Mouse (Mus musculus): Measurements from ENCODE around the gene Amdhd1. TPM values are rescaled to one million over a fixed set of nuclear protein-coding genes. Genes with fewer than 3 reads are reported as not detected.

Amdhd1 gene
- 0.40 and 0.79 TPM in 2 replicates for polyA plus RNA-seq (2016; fragmentation: Nextera tagmentation; extraction: Ambion mirVana)

DNA sequence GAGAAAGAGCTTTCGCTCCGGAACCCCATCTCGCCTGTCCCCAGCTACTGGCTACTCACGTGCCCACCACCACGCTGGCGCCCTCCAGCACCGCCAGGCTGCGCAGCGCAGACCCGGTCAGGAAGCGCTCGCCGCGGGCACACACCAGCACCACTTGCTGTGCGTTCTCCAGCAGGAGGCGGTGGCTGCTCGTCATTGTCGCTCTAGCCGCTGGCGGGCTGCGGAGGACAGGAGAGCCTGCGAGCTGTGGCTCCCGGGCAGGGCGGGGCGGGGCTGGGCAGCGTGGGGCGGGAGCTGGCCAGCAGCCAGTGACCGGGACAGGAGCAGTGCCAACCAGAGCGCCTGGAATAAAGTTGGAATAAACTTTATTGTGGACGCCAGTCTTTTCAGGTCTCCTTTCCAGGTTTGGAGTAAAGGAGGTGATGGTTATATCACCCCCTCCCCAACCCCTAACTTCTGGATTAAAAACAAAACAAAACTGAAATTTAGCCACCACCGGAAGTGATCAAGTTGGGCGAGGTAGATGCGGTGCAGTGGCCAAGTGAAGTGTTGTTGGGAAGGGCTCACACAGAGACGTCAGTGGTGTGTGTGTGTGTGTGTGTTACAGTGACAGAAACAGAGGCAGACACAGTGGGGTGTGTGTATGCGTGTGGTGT is at the start of gene Amdhd1:
Gene Amdhd1, minus strand, starts transcription at position 259 of the 656 bp plus-strand sequence.
- 5% methylated on average over 35 of the region's 35 CpGs for WGBS
- Histone ChIP-seq H3K27me3 (peaks cover 14% of the 10 kb centered on the region), H3K36me3 (no peaks in the 10 kb centered on the region), H3K4me1 (replicated peaks) (peaks cover 12% of the 10 kb centered on the region), H3K4me2 (peak within 1 kb of the TSS; percentile 86), H3K9ac (replicated peaks) (peak within 1 kb of the TSS; percentile 50), H3K9me3 (no peaks in the 10 kb centered on the region), H3K4me3 (replicated peaks) (peak within 1 kb of the TSS; percentile 43), H3K27ac (no peak within 1 kb of the TSS)
- peak; percentile 75 for ATAC-seq (ENCODE audit: insufficient number of reproducible peaks, insufficient read depth, low FRiP score, low TSS enrichment, low read depth)

DNA sequence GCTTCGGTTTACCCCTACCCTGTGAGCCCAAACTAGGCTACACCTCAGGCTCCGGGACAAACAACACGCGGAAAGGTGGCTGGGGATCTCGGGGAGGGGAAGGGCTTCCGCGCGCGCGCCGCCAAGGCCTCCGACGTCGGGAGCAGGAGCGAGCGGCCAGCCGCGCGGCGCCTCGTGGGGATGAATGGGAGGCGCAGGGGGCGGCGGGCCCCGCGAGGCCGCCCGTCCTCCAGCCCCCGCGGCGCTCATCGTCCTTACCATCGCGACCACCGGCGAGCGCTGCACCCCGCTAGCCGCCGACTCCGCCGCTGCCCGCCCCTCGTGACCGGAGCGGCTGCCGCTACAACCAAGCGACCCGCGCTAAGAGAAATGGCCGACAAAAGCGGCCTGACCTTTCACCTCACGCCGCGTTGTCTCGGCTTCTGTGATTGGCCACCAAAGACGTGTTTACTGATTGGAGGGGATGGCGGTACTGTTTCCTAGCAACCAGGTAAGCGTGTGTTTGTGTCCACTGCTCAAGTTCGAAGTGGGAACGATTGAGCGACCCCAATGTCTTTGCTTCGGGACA is 49.5 kb upstream of the Amdhd1 start, which contains the start of gene Snrpf:
Gene Snrpf, minus strand, starts transcription at position 426 of the 568 bp plus-strand sequence.
- under 1% methylated on average over 63 of the region's 63 CpGs for WGBS
- Histone ChIP-seq H3K4me2 (peak within 1 kb of the TSS; percentile 86), H3K27ac (peak within 1 kb of the TSS; percentile 88), H3K4me1 (replicated peaks) (peaks cover 16% of the 10 kb centered on the region), H3K9me3 (no peaks in the 10 kb centered on the region), H3K9ac (replicated peaks) (peak within 1 kb of the TSS; percentile 82), H3K27me3 (no peaks in the 10 kb centered on the region), H3K36me3 (peaks cover 33% of the 10 kb centered on the region), H3K4me3 (replicated peaks) (peak within 1 kb of the TSS; percentile 82)
- peak; percentile 80 for ATAC-seq (ENCODE audit: insufficient number of reproducible peaks, insufficient read depth, low FRiP score, low TSS enrichment, low read depth)

DNA sequence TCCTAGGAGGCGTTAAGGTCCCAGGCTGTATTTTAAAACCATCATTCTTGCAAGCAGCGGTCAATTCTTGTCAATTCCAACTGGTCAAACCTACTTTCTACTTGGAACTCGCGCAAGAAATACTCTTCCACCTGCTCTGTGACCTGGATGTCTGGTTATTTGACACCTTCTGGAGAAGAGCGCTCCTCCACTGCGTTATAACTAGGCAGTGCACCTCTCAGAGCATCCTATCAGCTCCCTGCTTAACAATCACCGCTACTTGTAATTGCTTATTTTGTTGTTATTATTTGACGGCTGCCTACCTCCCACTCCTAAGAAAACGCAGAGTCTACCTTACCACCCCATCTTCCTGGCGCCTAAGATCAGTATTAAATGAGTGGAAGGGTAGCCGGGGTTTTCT is 49.0 kb upstream of the Amdhd1 start:
- Histone ChIP-seq H3K4me1 (replicated peaks) (peaks cover 16% of the 10 kb centered on the region), H3K9me3 (no peaks in the 10 kb centered on the region), H3K4me2 (peak overlapping the region; percentile 86), H3K36me3 (peaks cover 36% of the 10 kb centered on the region), H3K9ac (replicated peaks) (peak overlapping the region; percentile 82), H3K4me3 (replicated peaks) (peak overlapping the region; percentile 82), H3K27me3 (no peaks in the 10 kb centered on the region), H3K27ac (peak overlapping the region; percentile 88; the same call in 1 of the 2 replicates)
- 3% methylated on average over 11 of the region's 11 CpGs for WGBS
- ATAC-seq (ENCODE audit: insufficient number of reproducible peaks, insufficient read depth, low FRiP score, low TSS enrichment, low read depth): no peak

GRCm38 (mm10) chr10:93577271-93577886 is 37.5 kb upstream of the Amdhd1 start:
- ATAC-seq (ENCODE audit: insufficient number of reproducible peaks, insufficient read depth, low FRiP score, low TSS enrichment, low read depth): no peak
- no peak overlapping the region for H3K9ac ChIP-seq (replicated peaks)
- no peak overlapping the region for H3K27ac ChIP-seq
- peaks cover 19% of the 10 kb centered on the region for H3K36me3 ChIP-seq
- no peak overlapping the region for H3K4me3 ChIP-seq (replicated peaks)
- H3K9me3 ChIP-seq: no peaks in the 10 kb centered on the region
- WGBS: 70% methylated on average over 13 of the region's 13 CpGs
- H3K4me2 ChIP-seq: no peak overlapping the region
- H3K4me1 ChIP-seq (replicated peaks): no peaks in the 10 kb centered on the region
- no peaks in the 10 kb centered on the region for H3K27me3 ChIP-seq

DNA sequence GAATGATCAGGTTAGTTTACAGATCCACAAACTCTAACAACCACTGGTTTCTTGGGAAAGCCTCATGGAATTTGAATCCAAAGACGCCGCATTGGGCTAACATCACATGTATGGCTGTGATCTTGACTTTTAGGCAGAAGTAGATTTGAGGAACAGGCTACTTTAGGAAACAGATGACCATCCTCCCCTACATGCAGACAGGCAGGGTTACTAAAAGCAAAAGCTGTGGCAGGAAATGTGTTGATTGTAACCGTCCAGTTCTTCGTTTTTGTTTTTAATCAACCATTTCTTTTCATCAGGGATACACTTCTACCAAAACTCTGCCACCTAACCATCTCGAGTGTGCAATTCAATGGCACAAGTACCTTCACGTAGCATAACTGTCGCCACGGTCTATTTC is 36.1 kb upstream of the Amdhd1 start:
- Histone ChIP-seq H3K9me3 (no peaks in the 10 kb centered on the region), H3K9ac (replicated peaks) (no peak overlapping the region), H3K36me3 (peaks cover 6% of the 10 kb centered on the region; the same call in 1 of the 2 replicates), H3K27ac (no peak overlapping the region), H3K4me3 (replicated peaks) (no peak overlapping the region), H3K4me2 (no peak overlapping the region), H3K27me3 (no peaks in the 10 kb centered on the region), H3K4me1 (replicated peaks) (no peaks in the 10 kb centered on the region)
- 92% methylated on average over 8 of the region's 8 CpGs for WGBS
- ATAC-seq (ENCODE audit: insufficient number of reproducible peaks, insufficient read depth, low FRiP score, low TSS enrichment, low read depth): no peak

DNA sequence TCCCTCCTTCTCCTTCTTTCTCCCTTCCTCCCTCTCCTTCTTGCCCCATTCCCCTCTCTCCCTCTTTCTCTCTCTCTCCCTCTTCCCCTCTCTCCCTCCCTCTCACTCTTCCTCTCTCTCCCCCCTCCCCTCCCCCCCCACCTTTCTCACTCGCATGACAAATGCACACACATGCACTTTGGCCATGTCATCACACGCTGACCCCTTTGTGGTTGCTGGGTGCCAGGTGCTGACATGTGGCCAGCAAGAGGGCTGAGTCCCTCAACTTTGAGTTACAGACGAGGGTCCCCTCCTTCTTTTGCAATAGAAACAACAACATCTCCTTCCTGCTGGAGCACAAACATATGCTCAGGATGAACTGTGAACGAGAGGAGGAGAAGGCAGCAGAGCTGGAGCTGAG is 35.1 kb upstream of the Amdhd1 start:
- no peak for ATAC-seq (ENCODE audit: insufficient number of reproducible peaks, insufficient read depth, low FRiP score, low TSS enrichment, low read depth)

GRCm38 (mm10) chr10:93572209-93572608 is 32.4 kb upstream of the Amdhd1 start:
- Histone ChIP-seq H3K9me3 (no peaks in the 10 kb centered on the region), H3K4me3 (replicated peaks) (no peak overlapping the region), H3K4me2 (no peak overlapping the region), H3K36me3 (no peaks in the 10 kb centered on the region), H3K9ac (replicated peaks) (no peak overlapping the region), H3K27ac (no peak overlapping the region), H3K4me1 (replicated peaks) (no peaks in the 10 kb centered on the region), H3K27me3 (no peaks in the 10 kb centered on the region)
- no peak for ATAC-seq (ENCODE audit: insufficient number of reproducible peaks, insufficient read depth, low FRiP score, low TSS enrichment, low read depth)
- WGBS: 65% methylated on average over 2 of the region's 2 CpGs

More for the DNA sequence above, 35.1 kb upstream of the Amdhd1 start:
- no peaks in the 10 kb centered on the region for H3K27me3 ChIP-seq
- 49% methylated on average over 4 of the region's 4 CpGs for WGBS
- H3K4me3 ChIP-seq (replicated peaks): no peak overlapping the region
- peaks cover 3% of the 10 kb centered on the region; the same call in 1 of the 2 replicates for H3K36me3 ChIP-seq
- no peaks in the 10 kb centered on the region for H3K4me1 ChIP-seq (replicated peaks)
- H3K27ac ChIP-seq: no peak overlapping the region
- H3K9me3 ChIP-seq: no peaks in the 10 kb centered on the region
- H3K4me2 ChIP-seq: no peak overlapping the region
- H3K9ac ChIP-seq (replicated peaks): no peak overlapping the region

GRCm38 (mm10) chr10:93568671-93569070 is 28.8 kb upstream of the Amdhd1 start:
- Histone ChIP-seq H3K27ac (no peak overlapping the region), H3K27me3 (no peaks in the 10 kb centered on the region; the same call in 1 of the 2 replicates), H3K4me1 (replicated peaks) (no peaks in the 10 kb centered on the region), H3K4me2 (no peak overlapping the region), H3K36me3 (no peaks in the 10 kb centered on the region), H3K9ac (replicated peaks) (no peak overlapping the region), H3K9me3 (no peaks in the 10 kb centered on the region), H3K4me3 (replicated peaks) (no peak overlapping the region)
- no peak for ATAC-seq (ENCODE audit: insufficient number of reproducible peaks, insufficient read depth, low FRiP score, low TSS enrichment, low read depth)
- WGBS: 86% methylated on average over 6 of the region's 6 CpGs

DNA sequence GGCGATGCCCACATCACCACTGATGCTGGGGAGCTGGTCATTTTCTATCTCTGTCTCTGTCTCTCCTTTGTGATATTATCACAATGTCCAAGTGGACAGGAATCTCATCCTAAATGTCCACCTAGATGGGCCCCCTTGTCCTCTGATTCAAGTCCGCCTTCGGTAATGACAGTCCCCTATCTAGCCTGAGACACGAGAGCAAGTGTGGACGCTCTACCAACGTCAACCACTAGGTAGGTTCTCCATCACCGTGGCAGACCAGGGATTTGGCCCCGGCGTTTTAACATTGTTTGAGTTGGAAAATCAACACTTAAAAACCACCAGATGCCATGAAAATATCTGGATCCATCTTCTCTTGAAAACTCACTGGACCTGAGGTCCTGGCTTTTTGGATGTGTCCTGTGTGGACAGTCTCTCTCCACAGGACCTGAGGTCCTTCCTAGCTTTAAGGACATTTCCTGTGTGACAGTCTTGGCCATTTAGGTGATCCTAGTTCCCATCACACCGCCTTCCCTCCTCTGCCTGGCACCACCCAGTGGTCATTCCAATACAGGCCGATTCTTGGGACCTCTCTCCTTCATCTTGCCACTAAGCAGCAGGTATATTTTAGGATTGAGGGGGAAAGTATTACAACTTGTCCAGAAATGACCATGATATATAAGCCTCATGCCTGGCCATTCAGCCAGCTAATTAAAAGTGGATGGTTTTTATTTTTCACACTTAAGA is 28.2 kb upstream of the Amdhd1 start:
- Histone ChIP-seq H3K4me2 (no peak overlapping the region), H3K9me3 (no peaks in the 10 kb centered on the region), H3K4me1 (replicated peaks) (no peaks in the 10 kb centered on the region), H3K4me3 (replicated peaks) (no peak overlapping the region), H3K27me3 (no peaks in the 10 kb centered on the region; the same call in 1 of the 2 replicates), H3K9ac (replicated peaks) (no peak overlapping the region), H3K36me3 (no peaks in the 10 kb centered on the region), H3K27ac (no peak overlapping the region)
- no peak for ATAC-seq (ENCODE audit: insufficient number of reproducible peaks, insufficient read depth, low FRiP score, low TSS enrichment, low read depth)
- WGBS: 85% methylated on average over 11 of the region's 11 CpGs

- H3K4me1 ChIP-seq (replicated peaks): no peaks in the 10 kb centered on the region
- H3K4me2 ChIP-seq: no peak overlapping the region
- WGBS: 91% methylated on average over 10 of the region's 10 CpGs
- no peaks in the 10 kb centered on the region for H3K36me3 ChIP-seq
- no peak overlapping the region for H3K27ac ChIP-seq
- H3K27me3 ChIP-seq: no peaks in the 10 kb centered on the region; the same call in 1 of the 2 replicates
- H3K9ac ChIP-seq (replicated peaks): no peak overlapping the region
- no peak overlapping the region for H3K4me3 ChIP-seq (replicated peaks)
- no peak for ATAC-seq (ENCODE audit: insufficient number of reproducible peaks, insufficient read depth, low FRiP score, low TSS enrichment, low read depth)
- no peaks in the 10 kb centered on the region for H3K9me3 ChIP-seq
These were observed 27.2 kb upstream of the Amdhd1 start for GRCm38 (mm10) chr10:93567066-93567465.
